Mouse (Mus musculus) lung, embryonic 15.5 days (tissue): ENCODE measurements around the gene Gm10521. TPM values are rescaled to one million over a fixed set of nuclear protein-coding genes. Genes with fewer than 3 reads are reported as not detected.
"Not testable (repeated sequence)": the region's sequence is repeated elsewhere in the genome, so short reads cannot be mapped to it uniquely, and the experiment has no call there.

Experiments used
- ATAC-seq: fragments of 200-750 bp; cut with Nextera tagmentation; 2 replicates; pipeline ENCODE4 v1.8.0; 2017; ENCODE audit warnings: moderate number of reproducible peaks, borderline replicate concordance; ENCODE audit not compliant: low FRiP score, low TSS enrichment; ENCODE audit errors: extremely low read depth
- H3K27ac ChIP-seq: fragments of 300-500 bp; sonication (generic); 2 replicates; pipeline ENCODE4 v1.5.1; 2015; ENCODE audit warnings: moderate library complexity, mild to moderate bottlenecking, inconsistent platforms
- H3K27me3 ChIP-seq: fragments of 300-500 bp; sonication (generic); 2 replicates; pipeline ENCODE4 v1.6.1; 2015; ENCODE audit warnings: inconsistent platforms
- H3K36me3 ChIP-seq: fragments of 300-500 bp; sonication (generic); 2 replicates; pipeline ENCODE4 v1.6.1; 2015; ENCODE audit warnings: inconsistent platforms
- H3K4me1 ChIP-seq: fragments of 300-500 bp; sonication (generic); 2 replicates; pipeline ENCODE4 v1.6.1; 2015; ENCODE audit warnings: inconsistent platforms
- H3K4me2 ChIP-seq: fragments of 300-500 bp; sonication (generic); 2 replicates; pipeline ENCODE4 v1.6.1; 2015; ENCODE audit warnings: inconsistent platforms, mild to moderate bottlenecking, moderate library complexity
- H3K4me3 ChIP-seq: fragments of 300-500 bp; sonication (generic); 2 replicates; pipeline ENCODE4 v1.5.1; 2015; ENCODE audit warnings: mild to moderate bottlenecking, inconsistent platforms
- H3K9ac ChIP-seq: fragments of 300-500 bp; sonication (generic); 2 replicates; pipeline ENCODE4 v1.6.1; 2015; ENCODE audit warnings: inconsistent platforms
- H3K9me3 ChIP-seq: fragments of 300-500 bp; sonication (generic); 2 replicates; pipeline ENCODE4 v1.6.1; 2016; ENCODE audit warnings: inconsistent platforms
- WGBS: fragments of 180-500 bp; shearing (Covaris S2); methylation state at CpG from one replicate; pipeline ENCODE4 v1.1.7; 2015; 5-methylcytosine and 5-hydroxymethylcytosine counted together
- polyA plus RNA-seq: library from polyadenylated mRNA; unstranded; fragments of >200 nt; fragmentation: Nextera tagmentation; extraction: Ambion mirVana; gene quantifications from 2 replicates; pipeline ENCODE4 v1.2.1, GENCODE M21; 2015

Gene Gm10521
- not detected in 2 replicates for polyA plus RNA-seq

GRCm38 (mm10) chr1:171895364-171895763 is at the start of gene Gm10521:
Gene Gm10521, plus strand, starts transcription at chr1:171895664.
- H3K27me3 ChIP-seq, ATAC-seq, H3K4me1 ChIP-seq, H3K9ac ChIP-seq, H3K4me2 ChIP-seq, H3K27ac ChIP-seq, H3K4me3 ChIP-seq, H3K36me3 ChIP-seq, H3K9me3 ChIP-seq: not testable (repeated sequence)
- WGBS = 87% methylated on average over 5 of the region's 5 CpGs

GRCm38 (mm10) chr1:171848201-171848600 is 47.3 kb upstream of the Gm10521 start:
- H3K4me1 ChIP-seq = no peaks in the 10 kb centered on the region
- no peaks in the 10 kb centered on the region for H3K36me3 ChIP-seq
- H3K4me2 ChIP-seq = no peak overlapping the region
- H3K9me3 ChIP-seq = no peaks in the 10 kb centered on the region
- H3K27ac ChIP-seq = no peak overlapping the region
- no peak overlapping the region for H3K4me3 ChIP-seq
- H3K27me3 ChIP-seq = no peaks in the 10 kb centered on the region
- ATAC-seq = no peak
- no peak overlapping the region for H3K9ac ChIP-seq

- WGBS = 72% methylated on average over 4 of the region's 4 CpGs
- no peak for ATAC-seq
- no peaks in the 10 kb centered on the region for H3K36me3 ChIP-seq
Measured at GRCm38 (mm10) chr1:171848757-171849156, 46.7 kb upstream of the Gm10521 start.

DNA sequence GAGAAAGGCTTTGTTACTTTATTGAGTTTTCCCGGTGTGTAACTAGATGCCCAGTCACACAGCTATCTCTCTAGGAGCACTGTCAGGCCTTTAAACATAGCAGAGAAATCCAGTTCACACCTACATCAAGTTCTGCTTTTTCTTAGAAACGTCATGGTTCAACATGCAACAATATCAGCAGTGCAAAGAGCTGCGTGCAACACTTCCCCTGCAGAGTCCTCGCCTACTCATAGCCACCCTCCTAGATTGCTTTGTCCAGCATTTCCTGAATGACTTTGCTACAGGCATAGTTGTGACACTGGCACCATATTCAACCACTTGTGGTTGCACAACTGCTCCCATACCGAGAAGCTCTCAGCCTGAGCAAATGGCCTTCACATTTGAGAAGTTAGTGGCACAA is 46.0 kb upstream of the Gm10521 start:
- ATAC-seq = no peak

More at GRCm38 (mm10) chr1:171848757-171849156, 46.7 kb upstream of the Gm10521 start:
- Histone ChIP-seq H3K9ac (no peak overlapping the region), H3K27me3 (no peaks in the 10 kb centered on the region), H3K4me3 (no peak overlapping the region), H3K4me2 (no peak overlapping the region), H3K27ac (no peak overlapping the region), H3K9me3 (no peaks in the 10 kb centered on the region), H3K4me1 (no peaks in the 10 kb centered on the region)

GRCm38 (mm10) chr1:171865467-171865866 is 30.0 kb upstream of the Gm10521 start:
- no peak for ATAC-seq
- no peak overlapping the region for H3K9ac ChIP-seq
- no peak overlapping the region for H3K27ac ChIP-seq
- no peak overlapping the region for H3K4me3 ChIP-seq
- H3K36me3 ChIP-seq = no peaks in the 10 kb centered on the region
- WGBS = 74% methylated on average over 4 of the region's 4 CpGs
- no peaks in the 10 kb centered on the region for H3K27me3 ChIP-seq
- no peaks in the 10 kb centered on the region for H3K4me1 ChIP-seq
- H3K4me2 ChIP-seq = no peak overlapping the region
- no peaks in the 10 kb centered on the region for H3K9me3 ChIP-seq

More for the DNA sequence above, 46.0 kb upstream of the Gm10521 start:
- no peak overlapping the region for H3K4me2 ChIP-seq
- H3K36me3 ChIP-seq = no peaks in the 10 kb centered on the region
- no peak overlapping the region for H3K9ac ChIP-seq
- H3K27me3 ChIP-seq = no peaks in the 10 kb centered on the region
- H3K9me3 ChIP-seq = no peaks in the 10 kb centered on the region
- no peaks in the 10 kb centered on the region for H3K4me1 ChIP-seq
- H3K27ac ChIP-seq = no peak overlapping the region
- 81% methylated on average over 5 of the region's 5 CpGs for WGBS
- H3K4me3 ChIP-seq = no peak overlapping the region

DNA sequence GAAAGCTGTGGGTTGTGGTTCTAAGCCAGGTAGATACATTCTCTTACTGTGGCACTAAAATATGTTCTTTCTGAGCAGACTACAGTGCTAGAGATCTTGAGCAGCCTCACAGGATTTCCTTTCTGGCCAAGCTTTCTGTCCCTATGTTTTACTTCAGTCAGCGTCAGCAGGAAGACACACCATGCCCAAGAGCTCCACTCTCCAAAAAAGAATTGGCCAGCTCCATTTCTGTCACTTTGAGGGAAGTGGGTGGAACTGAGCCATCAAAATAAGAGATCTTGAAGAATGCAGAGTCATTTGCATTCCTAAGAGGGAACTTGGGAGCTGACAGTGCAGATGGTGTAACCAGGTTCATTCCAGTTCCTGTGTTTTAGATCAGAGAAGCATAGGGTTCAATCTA is 8.5 kb upstream of the Gm10521 start:
- Histone ChIP-seq H3K27ac (no peak overlapping the region), H3K27me3 (no peaks in the 10 kb centered on the region), H3K9me3 (no peaks in the 10 kb centered on the region), H3K4me2 (no peak overlapping the region), H3K36me3 (no peaks in the 10 kb centered on the region), H3K4me3 (no peak overlapping the region), H3K4me1 (no peaks in the 10 kb centered on the region), H3K9ac (no peak overlapping the region)
- ATAC-seq = no peak
- 81% methylated on average over 1 of the region's 1 CpGs for WGBS

DNA sequence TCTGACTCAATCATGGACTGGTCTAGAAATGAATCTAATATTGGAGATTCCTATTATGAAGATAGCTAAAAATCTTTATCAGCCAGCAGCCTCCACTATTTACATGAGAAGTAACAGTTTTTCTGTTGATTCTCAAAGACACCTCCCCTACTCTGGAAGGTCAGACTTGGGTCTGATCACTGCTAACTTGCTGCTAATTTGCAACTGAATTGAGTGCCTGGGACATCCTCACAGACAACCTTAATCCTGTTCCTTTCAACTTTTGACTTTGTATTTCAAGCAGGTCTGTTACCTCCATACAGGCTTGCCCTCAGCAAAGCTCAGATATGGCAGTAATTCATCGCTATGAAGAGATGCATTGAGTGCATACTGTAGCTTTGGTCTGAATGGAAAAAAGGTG is 8.5 kb downstream of the Gm10521 start:
- H3K4me2 ChIP-seq = no peak overlapping the region
- no peak overlapping the region for H3K4me3 ChIP-seq
- H3K4me1 ChIP-seq = no peaks in the 10 kb centered on the region
- no peak overlapping the region for H3K27ac ChIP-seq
- H3K9me3 ChIP-seq = no peaks in the 10 kb centered on the region
- H3K36me3 ChIP-seq = no peaks in the 10 kb centered on the region
- H3K9ac ChIP-seq = no peak overlapping the region
- ATAC-seq = no peak
- H3K27me3 ChIP-seq = no peaks in the 10 kb centered on the region
- 65% methylated on average over 1 of the region's 1 CpGs for WGBS

GRCm38 (mm10) chr1:171915638-171916458 is 20.4 kb downstream of the Gm10521 start:
- 78% methylated on average over 13 of the region's 13 CpGs for WGBS
- Histone ChIP-seq H3K9me3 (no peaks in the 10 kb centered on the region), H3K27ac (no peak overlapping the region), H3K9ac (no peak overlapping the region), H3K4me3 (no peak overlapping the region), H3K27me3 (no peaks in the 10 kb centered on the region), H3K4me1 (no peaks in the 10 kb centered on the region), H3K4me2 (no peak overlapping the region), H3K36me3 (no peaks in the 10 kb centered on the region)
- no peak for ATAC-seq

GRCm38 (mm10) chr1:171917305-171918039 is 22.0 kb downstream of the Gm10521 start, which contains the start of gene Slamf6:
Gene Slamf6, plus strand, starts transcription at chr1:171917515.
- no peaks in the 10 kb centered on the region for H3K9me3 ChIP-seq
- 65% methylated on average over 14 of the region's 14 CpGs for WGBS
- no peaks in the 10 kb centered on the region for H3K4me1 ChIP-seq
- no peak within 1 kb of the TSS for H3K4me2 ChIP-seq
- no peaks in the 10 kb centered on the region for H3K36me3 ChIP-seq
- H3K9ac ChIP-seq = no peak within 1 kb of the TSS
- no peak for ATAC-seq
- no peak within 1 kb of the TSS for H3K4me3 ChIP-seq
- no peaks in the 10 kb centered on the region for H3K27me3 ChIP-seq
- no peak within 1 kb of the TSS for H3K27ac ChIP-seq

DNA sequence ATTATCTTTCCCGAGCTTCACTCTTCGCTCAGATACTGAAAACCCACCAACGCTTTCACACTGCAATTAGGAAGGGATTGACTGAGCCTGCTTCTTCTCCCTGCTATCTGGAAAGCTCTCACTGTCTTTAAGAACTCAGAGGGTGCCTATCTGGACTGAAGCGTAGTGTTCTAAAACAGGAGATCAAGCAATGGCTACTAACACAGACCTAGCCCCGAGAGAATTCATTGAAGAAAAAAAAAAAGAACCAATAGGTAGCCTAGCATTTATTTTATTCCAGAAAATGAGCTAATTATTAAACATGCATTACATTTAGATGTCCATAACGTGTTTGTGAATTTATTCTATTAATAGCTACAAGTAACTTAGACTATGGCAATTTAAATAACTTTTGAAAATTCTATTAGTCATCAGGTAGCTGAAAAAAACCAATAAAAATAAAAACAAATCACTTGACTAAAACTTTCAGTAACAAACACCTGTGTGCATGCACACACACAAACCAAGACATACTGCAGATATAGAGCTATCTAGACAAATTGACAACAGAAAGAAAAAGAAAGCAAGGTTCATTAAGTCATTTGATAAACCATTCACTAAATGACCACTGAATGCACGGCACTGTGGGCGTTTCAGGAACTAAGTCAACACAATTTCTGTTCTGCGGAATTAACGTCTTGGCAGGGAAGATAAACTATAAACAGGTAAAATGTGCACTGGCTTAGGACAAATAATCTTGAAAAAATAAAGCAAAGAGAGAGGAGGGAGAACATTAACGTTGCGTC is 22.9 kb downstream of the Gm10521 start:
- ATAC-seq = no peak
- H3K4me3 ChIP-seq = no peak overlapping the region
- H3K4me2 ChIP-seq = no peak overlapping the region
- H3K27ac ChIP-seq = no peak overlapping the region
- H3K27me3 ChIP-seq = no peaks in the 10 kb centered on the region
- no peak overlapping the region for H3K9ac ChIP-seq
- WGBS = 71% methylated on average over 12 of the region's 12 CpGs
- no peaks in the 10 kb centered on the region for H3K4me1 ChIP-seq
- H3K36me3 ChIP-seq = no peaks in the 10 kb centered on the region
- no peaks in the 10 kb centered on the region for H3K9me3 ChIP-seq

DNA sequence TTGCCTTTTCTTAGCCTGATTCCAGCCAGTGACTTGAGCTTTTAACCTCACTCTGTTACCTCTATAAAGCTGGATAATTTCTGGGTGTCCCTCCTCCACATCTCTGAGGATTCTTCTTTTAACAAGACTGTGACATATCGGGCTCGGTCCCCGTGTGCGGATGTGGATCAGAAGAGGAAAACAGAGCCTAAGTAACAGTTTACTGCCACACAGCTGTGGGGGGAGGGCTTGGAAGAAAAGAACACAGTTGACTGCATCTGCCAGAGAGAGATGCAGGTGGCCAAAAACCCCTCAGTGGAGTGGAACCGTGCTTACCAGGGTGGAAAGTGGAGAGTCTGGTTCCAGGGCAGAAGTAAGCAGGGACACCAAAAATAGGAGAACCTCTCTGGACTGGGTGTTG is 23.7 kb downstream of the Gm10521 start:
- H3K4me2 ChIP-seq = no peak overlapping the region
- WGBS = 84% methylated on average over 5 of the region's 5 CpGs
- H3K36me3 ChIP-seq = no peaks in the 10 kb centered on the region
- ATAC-seq = no peak
- H3K9me3 ChIP-seq = no peaks in the 10 kb centered on the region
- H3K27me3 ChIP-seq = no peaks in the 10 kb centered on the region
- H3K4me3 ChIP-seq = no peak overlapping the region
- no peak overlapping the region for H3K27ac ChIP-seq
- no peaks in the 10 kb centered on the region for H3K4me1 ChIP-seq
- no peak overlapping the region for H3K9ac ChIP-seq
